Mouse (Mus musculus): Measurements from ENCODE around the gene Pclo.

DNA sequence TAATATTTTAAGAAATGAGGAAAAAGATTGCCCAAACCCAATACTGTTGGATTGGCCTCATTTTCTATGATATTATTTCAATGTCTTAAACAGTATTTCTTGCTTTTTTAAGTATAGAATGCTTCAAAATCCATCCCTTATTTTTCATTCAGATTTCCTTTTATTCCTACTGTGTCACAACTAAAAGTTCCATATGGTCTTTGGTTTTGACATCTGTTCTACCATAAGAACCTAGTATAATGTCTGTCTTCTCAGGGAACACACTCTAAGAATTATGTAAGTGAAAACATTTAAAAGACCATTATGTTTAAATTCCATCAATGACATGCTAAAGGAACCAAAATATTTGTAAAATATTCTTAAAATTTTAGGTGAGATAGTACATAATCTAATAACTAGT lies 186.2 kb downstream of the Pclo start:
- no peak for TF ChIP-seq CTCF (IDR thresholded peaks at IDR 0.05; ENCODE audit: low read depth)
- TF ChIP-seq EP300 (optimal IDR thresholded peaks at IDR 0.05) = no peak
